9 mouse cellular contexts compared by ENCODE assay signal in genomic region chr7:75134710-75135617, GRCm38 (mm10).
DNase-seq lines count a peak whose midpoint lies in the region; ATAC-seq and TF ChIP-seq lines count a peak whose summit lies in the region.
"Had no signal": no experiment of that assay in that cellular context is flagged by ENCODE, and none has a peak within 500 bp of the region (broad histone marks: within the 10 kb centered on the region; RNA-seq: fewer than 3 reads in every experiment).

No protein-coding gene starts in this region.

- intact Hi-C loops in heart, postnatal 10 days (cut with DNase I), result loop anchor here (1.0 to 10.0 kb wide), 3 partner anchors 231 to 610 kb away; no protein-coding TSS in a partner anchor

- POLR2A ChIA-PET in Patski (lab: Charles Lee), result no interaction called here

- no peaks in the 10 kb centered on the region for H3K4me1 ChIP-seq in liver, adult 2 months (ENCODE audit: control insufficient read depth, insufficient read depth, low read length)
- no peaks in the 10 kb centered on the region for H3K4me1 ChIP-seq in lung, adult 2 months (ENCODE audit: control insufficient read depth, insufficient read depth, low read length)
- 0 out of 2 replicates have a peak, but pooled peaks cover 3% of the 10 kb centered on the region for H3K4me1 ChIP-seq in neural tube, embryonic 13.5 days (replicated peaks)

- H3K9ac ChIP-seq in liver, adult 2 months (ENCODE audit: low read depth, low read length), result no peak overlapping the region
- H3K9ac ChIP-seq in neural tube, embryonic 13.5 days, result no peak overlapping the region

- TF ChIP-seq CTCF in liver, adult 2 months (IDR thresholded peaks at IDR 0.05; ENCODE audit: low read depth, low read length), result peak; percentile 18; the same call in 1 of the 2 replicates
- peak; percentile 56 for TF ChIP-seq CTCF in Patski (IDR thresholded peaks at IDR 0.05)
- TF ChIP-seq CTCF in lung, adult 2 months (IDR thresholded peaks at IDR 0.05; ENCODE audit: insufficient read depth, low read length), result no peak

- peak; percentile 15 for DNase-seq in liver, adult 2 months (ENCODE audit: extremely low read depth, low read depth, low spot score)
- DNase-seq in liver, result no peak
- no peak for DNase-seq in Patski (ENCODE audit: low read depth, low spot score)
- DNase-seq in cerebellum, adult 9-10 months, result peak; percentile 76
- peak; percentile 22 to 59 for DNase-seq in heart, postnatal 10 days
- DNase-seq in lung, adult 2 months, result peak; percentile 4
- DNase-seq in urinary bladder, postnatal 36 days (ENCODE audit: low spot score in 2 of 2), result no peak

- no peaks in the 10 kb centered on the region for H3K27me3 ChIP-seq in liver, adult 2 months (ENCODE audit: control insufficient read depth, insufficient read depth, low read length)
- no peaks in the 10 kb centered on the region for H3K27me3 ChIP-seq in Patski
- peaks cover 2% of the 10 kb centered on the region; the same call in 1 of the 2 replicates for H3K27me3 ChIP-seq in neural tube, embryonic 13.5 days

- no peaks in the 10 kb centered on the region for H3K79me2 ChIP-seq in liver, adult 2 months (ENCODE audit: control insufficient read depth, insufficient read depth, low read length)

- H3K4me2 ChIP-seq in neural tube, embryonic 13.5 days, result no peak overlapping the region

- TF ChIP-seq POLR2A in liver, adult 2 months (IDR thresholded peaks at IDR 0.05; ENCODE audit: extremely low read depth, insufficient read depth, low read length), result no peak
- TF ChIP-seq POLR2A in lung, adult 2 months (IDR thresholded peaks at IDR 0.05; ENCODE audit: borderline replicate concordance, extremely low read depth, low read depth, low read length), result no peak

- ATAC-seq in Patski, result no peak
- peak; percentile 62 for ATAC-seq in neural tube, embryonic 13.5 days (ENCODE audit: low read depth)

- H3K27ac ChIP-seq in liver, adult 2 months (replicated peaks; ENCODE audit: insufficient read depth, low read depth, low read length), result no peak overlapping the region
- H3K27ac ChIP-seq in neural tube, embryonic 13.5 days (replicated peaks), result no peak overlapping the region

- H3K4me3 ChIP-seq in liver, adult 2 months (ENCODE audit: insufficient read depth, low read depth, low read length), result no peak overlapping the region
- no peak overlapping the region for H3K4me3 ChIP-seq in lung, adult 2 months (replicated peaks; ENCODE audit: extremely low read depth, low read depth, low read length)
- no peak overlapping the region for H3K4me3 ChIP-seq in neural tube, embryonic 13.5 days
- H3K4me3 ChIP-seq: erythroblast, embryonic 14.5 days had no signal

- CTCF ChIA-PET in Patski (lab: Charles Lee), result interaction anchor here (1.1 to 8.7 kb wide), 8 partner anchors 7 to 239 kb away, joined by 3 to 111 read pairs (median 4); no protein-coding TSS in a partner anchor

- in situ Hi-C loops in Patski (cut with MboI; ENCODE audit: low pct_unique_long_range_greater_than_20kb), result loop anchor here (5.0 to 25.0 kb wide), 5 partner anchors 82 to 702 kb away; partner anchors contain the start of gene Klhl25

- no peaks in the 10 kb centered on the region for H3K36me3 ChIP-seq in liver, adult 2 months (ENCODE audit: control insufficient read depth, insufficient read depth, low read length)
- no peaks in the 10 kb centered on the region for H3K36me3 ChIP-seq in neural tube, embryonic 13.5 days

- 27% methylated on average over 15 of the region's 15 CpGs for WGBS in liver, adult 2 months
- 25% methylated on average over 15 of the region's 15 CpGs for WGBS in lung, adult 2 months
- WGBS in neural tube, embryonic 13.5 days, result 29% methylated on average over 15 of the region's 15 CpGs

- H3K9me3 ChIP-seq in neural tube, embryonic 13.5 days, result no peaks in the 10 kb centered on the region

Comparison
In these comparisons a context has a peak if more than half of its experiments do, and no peak if none do; other contexts are left out.
1. DNase-seq: peak in liver, adult 2 months (single experiment), cerebellum, adult 9-10 months (single experiment), heart, postnatal 10 days (2 of 2) and lung, adult 2 months (single experiment); none in liver (single experiment), Patski (single experiment) and urinary bladder, postnatal 36 days (0 of 2).